Mouse (Mus musculus) intestine, embryonic 15.5 days (tissue): ENCODE measurements at regions not wholly inside any gene's neighbourhood (a gene's known extent, or its start where the extent isn't known, plus 50 kb on each side); places are given as distances from the start of the nearest gene placed in this dataset.

Experiments used
- ATAC-seq: fragments of 200-750 bp; cut with Nextera tagmentation; 2 replicates; pipeline ENCODE4 v1.8.0; 2017; ENCODE audit warnings: moderate TSS enrichment, moderate library complexity
- H3K27ac ChIP-seq: fragments of 300-500 bp; sonication (generic); 2 replicates; pipeline ENCODE4 v1.5.1; 2015; ENCODE audit warnings: mild to moderate bottlenecking, inconsistent platforms
- H3K27me3 ChIP-seq: fragments of 300-500 bp; sonication (generic); replicated peaks from 2 replicates; pipeline ENCODE4 v1.6.1; 2015; ENCODE audit warnings: inconsistent platforms
- H3K36me3 ChIP-seq: fragments of 300-500 bp; sonication (generic); 2 replicates; pipeline ENCODE4 v1.6.1; 2015; ENCODE audit warnings: inconsistent platforms
- H3K4me1 ChIP-seq: fragments of 300-500 bp; sonication (generic); replicated peaks from 2 replicates; pipeline ENCODE4 v1.6.1; 2015; ENCODE audit warnings: inconsistent platforms
- H3K4me2 ChIP-seq: fragments of 300-500 bp; sonication (generic); replicated peaks from 2 replicates; pipeline ENCODE4 v1.6.1; 2015; ENCODE audit warnings: mild to moderate bottlenecking, inconsistent platforms
- H3K4me3 ChIP-seq: fragments of 300-500 bp; sonication (generic); replicated peaks from 2 replicates; pipeline ENCODE4 v1.5.1; 2015; ENCODE audit warnings: inconsistent platforms
- H3K9ac ChIP-seq: fragments of 300-500 bp; sonication (generic); 2 replicates; pipeline ENCODE4 v1.6.1; 2015; ENCODE audit warnings: inconsistent platforms
- H3K9me3 ChIP-seq: fragments of 300-500 bp; sonication (generic); 2 replicates; pipeline ENCODE4 v1.6.1; 2016; ENCODE audit warnings: inconsistent platforms
- WGBS: fragments of 180-500 bp; shearing (Covaris S2); methylation state at CpG from one replicate; pipeline ENCODE4 v1.1.7; 2015; 5-methylcytosine and 5-hydroxymethylcytosine counted together

DNA sequence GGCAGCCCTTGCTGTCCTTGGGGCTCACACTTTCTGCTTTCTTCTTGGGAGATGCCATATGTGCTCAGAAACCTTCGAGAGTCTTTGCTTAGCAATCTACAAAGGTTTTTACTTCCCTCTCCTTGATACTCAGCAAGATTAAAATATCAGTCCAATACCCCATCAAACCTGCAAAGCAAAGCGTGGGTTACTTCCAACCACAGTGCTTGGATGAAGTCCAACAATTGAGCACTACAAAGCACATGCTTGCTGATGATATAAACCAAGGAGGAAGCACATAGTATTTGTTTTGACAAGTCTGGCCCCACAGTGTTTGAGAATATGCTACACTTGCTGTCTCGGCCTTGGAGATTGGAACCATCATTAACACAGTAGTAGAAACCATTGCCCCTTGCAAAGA lies 738.1 kb upstream of the Arrdc4 start:
- no peak overlapping the region for H3K4me2 ChIP-seq
- H3K9me3 ChIP-seq = no peaks in the 10 kb centered on the region
- no peak overlapping the region for H3K27ac ChIP-seq
- 40% methylated on average over 3 of the region's 3 CpGs for WGBS
- no peak for ATAC-seq
- no peak overlapping the region for H3K9ac ChIP-seq
- no peak overlapping the region for H3K4me3 ChIP-seq
- no peaks in the 10 kb centered on the region for H3K36me3 ChIP-seq
- 0 out of 2 replicates have a peak, but pooled peaks cover 2% of the 10 kb centered on the region for H3K4me1 ChIP-seq
- no peaks in the 10 kb centered on the region for H3K27me3 ChIP-seq

DNA sequence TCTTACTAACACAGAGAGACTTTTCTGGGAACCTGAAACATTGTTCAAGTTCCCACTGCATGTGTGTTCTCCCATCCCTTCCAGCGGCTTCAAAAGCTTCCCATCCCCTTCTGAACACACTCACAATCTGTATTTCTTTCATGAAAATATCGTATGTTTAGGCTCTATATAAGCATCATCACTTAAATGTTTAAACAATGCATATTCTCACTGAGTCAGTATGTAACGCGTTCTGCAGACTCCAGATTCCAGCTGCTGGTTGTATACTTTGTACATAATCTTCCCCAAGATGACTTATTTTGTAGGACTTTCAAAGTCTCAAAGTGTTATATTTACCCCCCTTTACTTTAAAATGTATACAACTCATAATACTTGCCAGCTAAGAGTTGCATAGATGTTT lies 735.5 kb upstream of the Arrdc4 start:
- Histone ChIP-seq H3K27ac (peak overlapping the region; percentile 23; the same call in 1 of the 2 replicates), H3K4me2 (no peak overlapping the region), H3K27me3 (no peaks in the 10 kb centered on the region), H3K9ac (no peak overlapping the region), H3K36me3 (no peaks in the 10 kb centered on the region), H3K4me1 (0 out of 2 replicates have a peak, but pooled peaks cover 2% of the 10 kb centered on the region), H3K9me3 (no peaks in the 10 kb centered on the region), H3K4me3 (no peak overlapping the region)
- WGBS = 52% methylated on average over 4 of the region's 4 CpGs
- ATAC-seq = 0 out of 2 replicates have a peak, but pooled peaks have one; percentile 49
